Mouse (Mus musculus) olfactory bulb, adult 2 months (tissue): ENCODE data around the gene Hipk2. TPM values are rescaled to one million over a fixed set of nuclear protein-coding genes. Genes with fewer than 3 reads are reported as not detected.

Experiments
- H3K27ac ChIP-seq: fragments of 200-500 bp; 2 replicates; pipeline ENCODE4 v1.5.1; 2012; ENCODE audit warnings: low read depth, low read length; ENCODE audit not compliant: insufficient read depth
- H3K4me1 ChIP-seq: fragments of 200-500 bp; 2 replicates; pipeline ENCODE4 v1.6.1; 2012; ENCODE audit warnings: low read length; ENCODE audit not compliant: control insufficient read depth, insufficient read depth
- H3K4me3 ChIP-seq: fragments of 200-500 bp; 2 replicates; pipeline ENCODE4 v1.5.1; 2012; ENCODE audit warnings: mild to moderate bottlenecking, low read depth, low read length, moderate library complexity; ENCODE audit not compliant: insufficient read depth
- CTCF ChIP-seq: fragments of 200-500 bp; IDR thresholded peaks from 2 replicates; pipeline ENCODE4 v1.5.1; 2012; ENCODE audit warnings: low read depth, mild to moderate bottlenecking, low read length, moderate library complexity; ENCODE audit not compliant: insufficient read depth
- POLR2A ChIP-seq: fragments of 200-500 bp; IDR thresholded peaks from 2 replicates; pipeline ENCODE4 v1.6.1; 2012; ENCODE audit warnings: mild to moderate bottlenecking, low read depth, low read length, moderate library complexity; ENCODE audit not compliant: insufficient read depth
- WGBS: fragments of 180-500 bp; shearing (Covaris S2); methylation state at CpG from one replicate; pipeline ENCODE4 v1.1.7; 2018; 5-methylcytosine and 5-hydroxymethylcytosine counted together
- polyA plus RNA-seq: library from polyadenylated mRNA; stranded (reverse); fragments of >200 nt; gene quantifications from 2 replicates; pipeline ENCODE4 v1.2.4, GENCODE M21; 2012; ENCODE audit warnings: low replicate concordance; ENCODE audit not compliant: missing spikeins, insufficient read depth, insufficient read length

Gene Hipk2
- polyA plus RNA-seq, 1 experiment = not detected

- 87% methylated on average over 14 of the region's 14 CpGs for WGBS
- H3K4me1 ChIP-seq = no peaks in the 10 kb centered on the region
- no peak overlapping the region for H3K4me3 ChIP-seq
- no peak overlapping the region for H3K27ac ChIP-seq
- TF ChIP-seq CTCF (no peak), POLR2A (no peak)
Measured at GRCm38 (mm10) chr6:38919135-38919740, 43.3 kb upstream of the Hipk2 start.

GRCm38 (mm10) chr6:38918728-38919127 is 42.8 kb upstream of the Hipk2 start:
- H3K4me3 ChIP-seq = no peak overlapping the region
- H3K27ac ChIP-seq = no peak overlapping the region
- no peaks in the 10 kb centered on the region for H3K4me1 ChIP-seq
- TF ChIP-seq CTCF (no peak), POLR2A (no peak)
- 95% methylated on average over 4 of the region's 4 CpGs for WGBS

DNA sequence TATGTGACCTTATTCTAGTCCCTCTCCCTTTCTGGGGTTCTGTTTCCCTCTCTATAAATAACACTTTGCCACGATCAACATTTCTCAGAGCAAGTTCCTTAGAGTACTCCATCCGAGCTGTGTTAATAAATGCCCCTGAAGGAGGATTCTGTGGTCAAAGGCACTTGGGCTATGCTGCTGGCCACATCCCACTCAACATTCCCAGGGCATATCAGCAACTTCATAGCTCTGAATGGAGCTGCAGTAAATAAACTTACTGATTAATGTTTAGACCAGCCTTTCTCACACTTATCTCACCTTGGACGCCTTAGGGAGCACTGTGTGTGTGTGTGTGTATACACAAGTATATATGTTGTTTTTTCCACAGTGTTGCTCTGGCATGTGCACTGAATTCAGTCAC is 41.5 kb upstream of the Hipk2 start:
- WGBS = 89% methylated on average over 3 of the region's 3 CpGs
- no peak for TF ChIP-seq CTCF
- TF ChIP-seq POLR2A = no peak
- H3K27ac ChIP-seq = no peak overlapping the region
- H3K4me1 ChIP-seq = no peaks in the 10 kb centered on the region
- no peak overlapping the region for H3K4me3 ChIP-seq

- no peak overlapping the region for H3K4me3 ChIP-seq
- H3K27ac ChIP-seq = no peak overlapping the region
- 94% methylated on average over 4 of the region's 4 CpGs for WGBS
- TF ChIP-seq CTCF (no peak), POLR2A (no peak)
- no peaks in the 10 kb centered on the region for H3K4me1 ChIP-seq
Measured at GRCm38 (mm10) chr6:38916571-38916970, 40.6 kb upstream of the Hipk2 start.

GRCm38 (mm10) chr6:38915776-38916175 is 39.8 kb upstream of the Hipk2 start:
- no peak overlapping the region for H3K27ac ChIP-seq
- no peak overlapping the region for H3K4me3 ChIP-seq
- H3K4me1 ChIP-seq = no peaks in the 10 kb centered on the region
- TF ChIP-seq POLR2A (no peak), CTCF (no peak)
- 61% methylated on average over 5 of the region's 5 CpGs for WGBS

DNA sequence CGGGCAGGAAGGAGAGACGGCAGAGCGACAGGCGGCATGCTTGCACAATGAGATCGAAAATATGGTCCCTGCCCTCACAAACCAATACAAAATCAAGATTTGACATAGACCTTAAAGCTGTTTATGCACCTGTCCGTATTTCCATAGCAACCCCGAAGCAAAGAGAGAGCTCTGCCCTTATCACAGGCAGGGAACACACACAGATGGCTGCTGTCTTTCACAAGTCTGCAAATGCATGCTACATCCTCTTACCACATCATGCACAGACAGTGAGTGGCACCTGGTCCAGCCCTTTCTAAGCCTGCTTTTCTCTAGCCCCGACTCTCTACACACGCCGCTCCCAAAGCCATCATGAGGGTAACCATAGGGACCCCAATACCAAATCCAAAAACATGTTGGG is 38.2 kb upstream of the Hipk2 start:
- no peak overlapping the region for H3K27ac ChIP-seq
- H3K4me3 ChIP-seq = no peak overlapping the region
- WGBS = 92% methylated on average over 10 of the region's 10 CpGs
- TF ChIP-seq POLR2A (no peak), CTCF (no peak)
- no peaks in the 10 kb centered on the region for H3K4me1 ChIP-seq

DNA sequence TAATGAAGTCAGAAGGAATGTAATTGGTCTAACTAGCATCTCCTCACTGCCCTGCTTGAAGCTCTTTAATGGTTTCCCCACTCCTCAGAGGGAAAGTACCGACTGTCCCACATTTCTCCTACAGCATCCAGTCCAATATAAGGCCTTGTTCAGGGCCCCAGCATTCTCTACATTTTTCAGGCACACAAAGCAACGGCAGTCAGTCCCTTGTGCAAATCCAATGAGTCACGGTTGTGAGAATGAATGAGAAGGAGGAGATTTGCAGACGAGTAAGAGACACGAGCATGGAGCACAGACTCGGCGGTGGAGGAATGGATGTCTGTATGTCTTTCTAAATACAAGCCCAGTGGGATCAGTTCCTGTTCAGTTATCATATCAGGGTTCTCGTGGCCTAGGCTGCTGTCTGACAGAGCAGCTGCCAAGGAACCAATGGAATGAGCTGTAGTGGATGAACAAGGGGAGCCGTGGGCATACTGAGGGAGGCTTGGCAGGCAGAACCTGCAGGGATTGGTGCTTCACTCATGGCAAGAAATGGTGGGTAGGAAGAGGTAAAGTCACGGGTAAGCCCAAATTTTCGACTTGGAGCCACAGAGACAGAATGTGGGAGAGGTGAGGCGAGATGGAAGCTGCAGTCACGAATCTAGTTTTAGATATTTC is 37.5 kb upstream of the Hipk2 start:
- WGBS = 73% methylated on average over 13 of the region's 13 CpGs
- no peak for TF ChIP-seq CTCF
- H3K4me3 ChIP-seq = no peak overlapping the region
- no peak overlapping the region for H3K27ac ChIP-seq
- H3K4me1 ChIP-seq = no peaks in the 10 kb centered on the region

GRCm38 (mm10) chr6:38912845-38913244 is 36.9 kb upstream of the Hipk2 start:
- no peaks in the 10 kb centered on the region for H3K4me1 ChIP-seq
- no peak overlapping the region for H3K27ac ChIP-seq
- H3K4me3 ChIP-seq = no peak overlapping the region
- no peak for TF ChIP-seq CTCF
- no peak for TF ChIP-seq POLR2A
- WGBS = 88% methylated on average over 9 of the region's 9 CpGs

DNA sequence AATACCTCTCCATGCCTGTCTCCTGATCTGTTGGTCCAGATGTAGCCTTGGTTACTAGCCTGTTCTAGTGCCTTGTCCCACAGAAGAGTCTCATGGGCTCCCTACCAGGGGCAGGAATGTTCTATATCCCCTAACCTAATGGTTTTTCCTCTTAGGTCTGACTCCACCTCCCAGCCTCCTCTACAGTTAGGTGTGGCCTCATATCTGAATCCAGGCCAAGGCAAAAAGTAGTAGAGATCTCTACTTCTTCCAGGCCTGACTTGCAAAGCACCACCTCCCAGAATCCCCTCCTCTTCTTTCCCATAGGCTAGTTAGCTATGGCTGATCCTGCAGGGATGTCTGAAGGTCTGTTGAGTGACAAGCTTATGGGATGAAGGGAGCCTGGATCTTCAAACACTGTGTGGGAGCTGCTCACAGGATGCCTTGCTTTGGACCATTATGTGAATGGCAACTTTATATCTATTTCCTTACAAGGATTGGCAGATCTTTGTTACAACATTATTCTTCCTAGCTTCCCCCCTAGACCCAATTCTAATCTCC is 36.2 kb upstream of the Hipk2 start:
- no peaks in the 10 kb centered on the region for H3K4me1 ChIP-seq
- H3K27ac ChIP-seq = no peak overlapping the region
- no peak overlapping the region for H3K4me3 ChIP-seq
- TF ChIP-seq CTCF (no peak), POLR2A (no peak)
